Mouse (Mus musculus) testis, adult 2 months (tissue): ENCODE measurements around the gene Trim66.

Experiments used
- CTCF ChIP-seq: fragments of 200-500 bp; IDR thresholded peaks from 2 replicates; pipeline ENCODE4 v1.5.1; 2012; ENCODE audit warnings: low read depth, mild to moderate bottlenecking, inconsistent platforms, low read length, moderate library complexity; ENCODE audit not compliant: control insufficient read depth, insufficient read depth, insufficient replicate concordance
- POLR2A ChIP-seq: fragments of 200-500 bp; IDR thresholded peaks from 2 replicates; pipeline ENCODE4 v1.6.1; 2012; ENCODE audit warnings: low read depth, mild to moderate bottlenecking, inconsistent platforms, low read length, moderate library complexity; ENCODE audit not compliant: control insufficient read depth

DNA sequence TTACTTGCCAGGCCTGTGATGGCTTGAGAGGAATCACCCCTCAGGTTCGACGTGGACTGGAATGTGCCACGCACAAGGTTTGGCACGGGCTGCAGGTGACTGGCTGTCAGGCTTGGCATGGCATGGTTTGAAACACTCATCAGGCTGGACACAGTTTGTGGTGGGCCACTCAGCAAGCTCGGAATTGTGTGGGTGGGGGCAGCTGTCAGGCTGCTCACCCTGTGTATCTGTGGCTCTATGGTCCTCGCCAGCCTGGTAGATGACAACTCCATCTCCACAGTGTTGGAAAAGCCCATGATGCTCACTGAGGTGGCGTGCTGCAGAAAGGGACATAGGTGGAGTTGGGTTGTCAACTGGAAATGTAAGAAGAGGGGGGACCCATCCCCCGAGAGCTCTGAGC lies 47.2 kb downstream of the Trim66 start:
- TF ChIP-seq CTCF (no peak), POLR2A (no peak)
